Mouse (Mus musculus) embryonic stem cell, embryonic (primary cell): ENCODE data around the gene Mrpl19.

ENCODE experiments used
- CTCF ChIA-PET, 4 experiments: fragments of 300-600 bp in 2 of 4; fragments of 350-600 bp in 2 of 4; sonication (Branson Sonifier 250); formaldehyde crosslinking; loops; one replicate each; lab custom pipeline; 2022; ENCODE audit warnings: inconsistent platforms in 2 of 4; lab: Charles Lee
- POLR2A ChIA-PET, 4 experiments: fragments of 300-600 bp in 2 of 4; fragments of 350-600 bp in 2 of 4; sonication (Branson Sonifier 250); formaldehyde crosslinking; loops; one replicate each; lab custom pipeline; 2022; ENCODE audit warnings: antibody characterized with exemption in 4 of 4, inconsistent platforms in 1 of 4; lab: Charles Lee

Mrpl19 gene

DNA sequence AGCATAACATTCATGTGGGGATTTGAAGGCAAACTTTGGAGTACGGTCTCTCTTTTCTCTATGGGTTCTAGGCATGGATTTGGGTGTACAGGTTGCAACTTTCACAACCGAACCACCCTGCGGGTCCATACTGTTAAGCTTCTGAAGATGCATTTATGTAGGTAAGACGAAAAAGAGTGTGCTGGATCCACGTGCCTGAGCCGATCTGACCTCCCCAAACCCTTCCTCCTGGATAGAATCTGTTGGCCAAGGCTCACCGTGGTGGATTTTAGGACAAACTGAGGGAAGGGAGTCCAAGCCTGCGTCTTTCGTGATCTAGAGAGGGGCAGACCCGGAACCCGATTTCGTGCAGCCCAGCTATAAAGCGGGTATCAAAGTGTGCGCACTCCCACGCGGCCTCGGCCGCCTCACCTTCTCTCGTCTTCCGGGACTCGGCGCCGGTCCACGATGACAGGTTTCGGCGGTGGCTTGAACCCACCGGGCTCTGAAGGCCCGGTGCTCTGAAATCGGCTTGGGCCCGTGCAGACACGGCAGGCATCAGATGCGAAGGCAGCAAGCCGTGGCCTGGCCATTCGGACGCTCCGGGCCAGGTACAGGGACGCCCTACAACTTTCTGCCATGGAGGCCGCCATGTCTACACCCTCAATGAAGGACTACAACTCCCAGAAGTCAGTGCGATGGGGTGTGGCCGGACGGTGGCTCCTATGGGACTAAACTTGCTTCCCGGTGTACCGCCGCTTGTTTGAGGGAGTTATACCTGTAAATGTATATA, at the start of gene Mrpl19:
Gene Mrpl19 (minus strand): TSS at position 663 of the 772 bp plus-strand sequence.
- CTCF ChIA-PET = interaction anchor here in 1 of 4 experiments (0.9 to 1.3 kb wide), 3 partner anchors 9 to 153 kb away, joined by 3 to 4 read pairs (median 4); no protein-coding TSS in a partner anchor

DNA sequence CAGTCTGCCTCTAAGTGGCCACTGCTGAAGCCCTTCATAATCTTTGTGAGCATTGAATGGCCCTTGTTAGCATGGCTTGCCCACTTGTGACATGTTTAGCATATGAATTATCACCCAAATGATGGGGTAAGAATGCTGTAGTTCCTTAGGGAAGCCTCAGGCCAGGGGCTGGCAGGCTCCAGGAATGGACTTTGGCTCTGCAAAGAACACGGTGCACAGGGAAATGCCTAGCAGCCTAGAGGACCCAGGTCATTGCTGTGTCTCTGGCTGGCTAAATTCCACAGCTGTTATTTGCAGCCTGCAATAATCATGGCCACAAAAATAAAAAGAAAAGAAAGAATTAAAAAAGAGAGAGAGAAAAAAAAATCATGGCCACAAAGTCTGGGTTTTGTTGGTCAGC, 46.6 kb upstream of the Mrpl19 start:
- ChIA-PET POLR2A (interaction anchor here in 3 of 4 experiments (0.6 to 1.1 kb wide), 4 partner anchors 19 to 59 kb away, joined by 3 read pairs; no protein-coding TSS in a partner anchor), CTCF (interaction anchor here in 1 of 4 experiments (1.1 kb wide), 1 partner anchor 25 kb away, joined by 6 read pairs; no protein-coding TSS in a partner anchor)

More for the DNA sequence above, at the start of gene Mrpl19:
- POLR2A ChIA-PET = interaction anchor here in 2 of 4 experiments (0.5 to 1.1 kb wide), 4 partner anchors 9 to 452 kb away, joined by 3 to 5 read pairs (median 4); no protein-coding TSS in a partner anchor

DNA sequence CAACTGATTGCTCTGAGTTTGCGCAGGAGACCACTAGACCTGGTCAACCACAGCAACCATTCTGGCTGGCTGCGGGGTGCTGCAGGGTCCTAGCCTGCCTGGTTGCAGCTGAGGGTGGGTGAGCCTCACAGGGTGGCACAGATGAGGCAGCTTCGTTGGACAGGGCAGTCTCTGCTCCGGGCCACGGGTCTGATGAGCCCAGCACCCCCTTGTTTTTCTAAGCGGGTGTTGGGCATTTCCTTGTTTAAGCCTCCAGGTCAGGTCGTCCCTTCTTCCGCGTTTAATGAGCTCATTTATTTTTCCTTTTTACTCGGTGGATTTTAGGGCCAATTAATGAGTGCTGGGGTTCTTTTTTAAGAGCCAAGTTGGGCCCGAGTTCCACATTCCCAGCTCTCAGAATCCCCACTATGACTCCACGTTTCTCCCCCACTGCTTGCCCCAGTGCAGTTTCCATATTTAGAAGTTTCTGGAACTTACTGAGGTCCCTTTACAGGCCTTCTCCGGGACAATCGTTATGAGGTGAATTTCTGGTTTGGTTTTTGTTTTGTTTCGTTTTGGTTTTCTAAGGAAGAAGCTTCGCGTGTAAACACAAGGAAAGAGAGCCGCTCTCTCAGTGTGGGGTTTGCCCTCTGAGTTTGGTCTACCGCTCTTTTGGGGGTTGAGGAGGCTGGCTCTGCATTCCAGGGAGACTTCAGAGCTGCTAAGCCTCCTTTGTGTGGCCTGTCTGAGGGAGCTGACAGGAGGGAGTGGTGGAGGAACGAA, 24.5 kb upstream of the Mrpl19 start:
- CTCF ChIA-PET = interaction anchor here (0.6 to 1.4 kb wide), 7 partner anchors 14 to 129 kb away, joined by 3 to 6 read pairs (median 3); no protein-coding TSS in a partner anchor
- POLR2A ChIA-PET = interaction anchor here in 3 of 4 experiments (0.6 to 1.5 kb wide), 7 partner anchors 9 to 98 kb away, joined by 3 to 5 read pairs (median 3); partner anchors contain the start of gene Gcfc2 (in 1 of the 3)

DNA sequence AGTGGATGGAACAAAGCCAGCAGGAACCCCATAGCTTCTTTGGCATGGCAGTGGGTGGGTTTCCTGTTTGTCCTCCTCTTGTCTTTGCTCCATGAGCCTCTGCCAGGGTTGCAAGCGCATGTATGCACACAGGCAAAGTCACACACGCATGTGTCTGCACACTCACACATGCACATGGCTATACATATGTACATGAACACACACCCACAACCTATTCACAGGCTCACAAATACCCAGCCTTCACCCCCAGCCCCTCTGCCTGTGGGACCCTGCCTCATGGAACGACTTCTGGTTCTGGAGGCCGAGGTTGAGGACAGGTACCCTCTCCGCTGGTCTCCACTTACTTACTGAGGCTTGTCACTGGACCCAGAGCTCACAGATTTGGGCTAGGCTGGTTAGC, 22.6 kb upstream of the Mrpl19 start:
- ChIA-PET POLR2A (interaction anchor here in 2 of 4 experiments (0.6 to 2.0 kb wide), 4 partner anchors 16 to 745 kb away, joined by 3 to 8 read pairs (median 4); no protein-coding TSS in a partner anchor), CTCF (interaction anchor here in 3 of 4 experiments (0.9 to 4.9 kb wide), 6 partner anchors 12 to 904 kb away, joined by 3 to 29 read pairs (median 6); no protein-coding TSS in a partner anchor)

DNA sequence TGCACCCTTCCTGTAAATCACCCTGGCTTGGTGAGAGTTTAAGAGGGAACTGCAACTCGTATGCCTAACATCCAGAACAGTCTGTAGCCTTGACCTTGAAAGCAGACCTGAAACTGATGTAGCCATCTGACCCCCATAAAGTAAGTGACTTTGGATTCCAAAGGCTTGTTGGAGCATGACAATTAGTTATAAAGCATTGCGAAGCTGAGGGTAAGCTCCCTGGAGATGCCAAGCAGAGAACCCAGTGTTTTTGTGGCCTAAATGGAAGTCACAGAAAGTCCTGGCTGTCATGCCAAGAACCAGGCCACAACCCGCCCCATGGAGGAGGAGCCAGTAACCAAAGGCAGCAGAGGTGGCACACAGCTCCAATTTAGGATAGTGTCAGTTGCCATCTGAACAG, 21.8 kb upstream of the Mrpl19 start:
- CTCF ChIA-PET = interaction anchor here (0.6 to 4.9 kb wide), 33 partner anchors 11 to 1009 kb away, joined by 3 to 29 read pairs (median 4); partner anchors contain the start of gene Tacr1 (in 1 of the 4)
- POLR2A ChIA-PET = interaction anchor here in 3 of 4 experiments (0.5 to 2.0 kb wide), 10 partner anchors 17 to 720 kb away, joined by 3 to 8 read pairs (median 3); no protein-coding TSS in a partner anchor

DNA sequence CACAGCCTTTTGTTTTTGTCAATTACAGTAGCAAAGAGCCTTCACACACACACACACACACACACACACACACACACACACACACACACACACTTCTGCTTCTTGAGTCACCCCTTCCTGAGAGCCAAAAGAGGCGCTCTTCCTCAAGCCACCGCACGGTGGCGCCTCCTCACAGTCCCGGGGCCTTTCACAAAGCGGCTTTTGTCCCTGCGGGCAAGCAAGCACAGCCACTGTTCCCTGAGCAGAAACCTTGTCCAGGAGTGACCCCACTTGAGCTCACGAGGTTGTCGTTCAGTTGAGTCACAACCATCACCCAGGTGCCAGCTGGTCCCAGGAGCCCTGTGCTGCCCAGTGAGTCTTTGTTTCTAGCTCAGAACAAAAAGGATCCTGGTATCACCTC, 21.3 kb upstream of the Mrpl19 start:
- ChIA-PET POLR2A (interaction anchor here in 3 of 4 experiments (0.5 to 2.0 kb wide), 10 partner anchors 29 to 1515 kb away, joined by 3 to 8 read pairs (median 3); no protein-coding TSS in a partner anchor), CTCF (interaction anchor here (0.6 to 4.9 kb wide), 44 partner anchors 10 to 1828 kb away, joined by 3 to 29 read pairs (median 4); partner anchors contain the start of gene Tacr1 (in 1 of the 4))

DNA sequence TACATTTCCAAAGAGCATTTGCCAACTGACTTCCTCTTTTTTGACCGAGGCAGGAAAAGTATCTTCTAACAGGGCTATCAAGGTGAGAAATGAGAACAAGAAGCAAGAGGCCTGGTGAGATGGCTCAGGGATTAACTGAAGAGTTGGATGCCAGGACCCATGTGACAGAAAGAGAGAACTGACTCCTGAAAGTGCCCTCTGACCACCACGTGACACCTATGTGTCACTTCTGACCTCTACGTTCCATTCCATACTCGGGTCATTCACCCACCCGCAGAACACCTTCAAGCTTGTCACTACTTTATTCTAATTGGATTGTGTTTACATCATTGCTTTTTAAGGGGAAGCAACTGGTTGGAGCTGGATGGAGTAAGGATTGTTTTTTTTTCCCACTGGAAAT, 20.8 kb upstream of the Mrpl19 start:
- POLR2A ChIA-PET = interaction anchor here in 2 of 4 experiments (0.6 to 2.0 kb wide), 8 partner anchors 28 to 1515 kb away, joined by 3 to 8 read pairs (median 3); no protein-coding TSS in a partner anchor
- CTCF ChIA-PET = interaction anchor here (0.6 to 4.9 kb wide), 29 partner anchors 9 to 1828 kb away, joined by 3 to 29 read pairs (median 3); partner anchors contain the start of gene Tacr1 (in 1 of the 4)

DNA sequence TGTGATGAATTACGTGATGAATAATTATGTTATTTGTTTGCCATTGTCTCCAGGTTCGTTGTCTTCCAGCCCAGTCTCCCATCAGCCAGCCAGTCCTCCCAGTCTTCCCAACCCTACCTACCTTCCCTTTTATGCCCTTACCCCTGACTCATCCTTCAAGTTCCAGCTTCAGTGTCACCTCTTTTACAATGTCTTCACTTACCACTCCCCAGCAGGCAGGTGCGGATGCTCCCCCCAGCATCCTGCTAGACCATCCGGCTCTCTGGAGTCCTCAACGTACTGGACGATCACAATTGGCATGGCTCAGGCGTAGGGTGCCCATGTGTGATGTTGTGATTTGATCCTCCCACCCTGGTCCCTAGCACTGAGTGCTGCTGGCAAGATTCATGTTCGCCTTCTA, 20.4 kb upstream of the Mrpl19 start:
- CTCF ChIA-PET = interaction anchor here (0.6 to 4.9 kb wide), 22 partner anchors 9 to 1828 kb away, joined by 3 to 29 read pairs (median 3); partner anchors contain the start of gene Tacr1 (in 1 of the 4)
- POLR2A ChIA-PET = interaction anchor here in 2 of 4 experiments (1.2 to 1.3 kb wide), 2 partner anchors 28 to 56 kb away, joined by 3 to 4 read pairs; no protein-coding TSS in a partner anchor

DNA sequence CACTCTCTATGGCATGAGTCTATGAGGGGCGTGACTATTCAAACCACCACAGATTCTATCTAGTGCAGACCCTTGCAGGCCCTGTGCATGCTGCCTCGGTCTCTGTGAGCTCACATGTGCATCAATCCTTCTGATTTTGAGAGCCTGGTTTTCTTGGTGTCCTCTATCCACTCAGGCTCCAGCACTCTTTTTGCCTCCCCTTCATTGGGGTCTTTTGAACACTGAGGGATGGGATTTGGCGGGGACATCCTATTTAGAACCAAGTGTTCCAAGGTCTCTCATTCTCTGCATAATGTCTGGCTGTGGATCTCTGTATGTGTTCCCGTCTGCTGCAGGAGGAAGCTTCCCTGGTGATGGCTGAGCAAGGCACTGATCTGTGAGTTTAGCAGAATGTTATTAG, 13.5 kb upstream of the Mrpl19 start:
- ChIA-PET POLR2A (no interaction called here), CTCF (no interaction called here)

DNA sequence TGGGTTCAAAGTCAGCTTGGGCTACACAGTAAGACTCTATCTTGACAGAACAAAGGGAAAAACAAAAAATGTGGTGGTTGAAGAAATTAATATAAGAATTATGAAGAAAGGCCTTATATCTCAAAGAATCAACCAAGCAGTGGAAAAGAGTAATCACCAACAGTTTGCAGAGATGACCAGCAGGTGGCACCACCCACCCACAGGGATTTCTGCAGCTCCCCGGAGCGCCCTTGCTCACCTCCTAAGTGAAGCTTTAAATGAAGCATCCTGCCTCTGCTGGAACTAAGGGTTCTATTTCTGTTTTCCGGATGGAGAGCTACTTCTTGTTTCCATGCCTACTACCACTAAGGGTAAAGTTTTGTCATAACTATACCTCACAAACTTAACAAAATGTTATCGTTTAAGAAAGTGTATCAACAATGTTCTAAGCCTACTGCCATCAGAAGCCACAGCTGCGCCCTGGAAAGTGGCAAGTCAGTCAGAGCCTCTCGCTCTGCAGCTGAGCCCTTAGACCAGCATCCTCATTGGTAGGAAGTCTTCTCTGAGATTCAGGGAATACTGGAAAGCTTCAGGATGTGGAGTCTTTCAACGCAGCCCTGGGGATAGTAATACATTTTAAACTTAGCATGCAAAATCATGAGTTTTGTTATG, 10.3 kb upstream of the Mrpl19 start:
- POLR2A ChIA-PET = interaction anchor here in 1 of 4 experiments (1.1 kb wide), 1 partner anchor 134 kb away, joined by 3 read pairs; no protein-coding TSS in a partner anchor
- CTCF ChIA-PET = interaction anchor here (0.5 to 1.4 kb wide), 30 partner anchors 9 to 453 kb away, joined by 3 to 34 read pairs (median 4); partner anchors contain the start of gene Tacr1 (in 2 of the 4)

DNA sequence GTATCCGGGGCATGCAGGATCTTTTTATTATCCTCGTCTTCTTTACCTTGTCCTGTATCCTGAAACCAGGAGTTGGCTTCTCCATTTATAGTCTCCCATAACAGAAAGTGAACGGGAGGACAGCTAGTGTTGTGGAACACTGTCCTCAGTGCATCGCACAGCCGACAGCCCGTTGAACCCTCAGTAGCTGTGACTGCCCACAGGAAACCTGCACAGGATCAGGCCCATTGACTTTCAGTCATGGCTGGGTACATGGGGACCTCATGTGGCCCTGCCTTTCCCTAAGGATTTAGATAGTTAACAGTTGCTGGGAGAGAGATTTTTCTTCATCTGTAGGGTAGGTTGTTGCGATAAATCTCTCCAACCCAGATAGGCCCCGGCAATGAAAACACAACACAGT, 6.8 kb upstream of the Mrpl19 start:
- CTCF ChIA-PET = interaction anchor here in 1 of 4 experiments (1.6 kb wide), 1 partner anchor 146 kb away, joined by 3 read pairs; no protein-coding TSS in a partner anchor

DNA sequence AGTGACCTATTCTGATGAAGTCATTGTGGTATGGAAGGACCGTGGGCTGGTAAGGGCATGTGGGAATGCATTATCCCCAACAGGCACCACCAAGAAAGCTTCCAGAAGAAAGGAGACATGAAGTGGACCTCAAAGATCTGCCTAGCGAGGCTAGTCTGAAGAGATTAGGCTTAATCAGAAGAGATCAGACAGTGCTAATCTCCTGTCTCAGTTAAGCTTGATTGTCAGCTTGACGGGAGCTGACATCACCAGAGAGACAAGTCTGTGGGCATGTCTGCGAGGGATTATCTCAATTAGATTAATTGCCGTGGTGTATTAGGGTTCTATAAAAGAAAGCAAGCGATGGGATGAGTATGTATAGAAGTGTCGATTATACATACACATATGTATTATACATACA, 5.4 kb upstream of the Mrpl19 start:
- ChIA-PET POLR2A (interaction anchor here in 1 of 4 experiments (1.0 kb wide), 1 partner anchor 10 kb away, joined by 3 read pairs; no protein-coding TSS in a partner anchor), CTCF (no interaction called here)

More for the DNA sequence above, 6.8 kb upstream of the Mrpl19 start:
- POLR2A ChIA-PET = interaction anchor here in 2 of 4 experiments (0.7 to 1.1 kb wide), 3 partner anchors 19 to 731 kb away, joined by 3 read pairs; no protein-coding TSS in a partner anchor

DNA sequence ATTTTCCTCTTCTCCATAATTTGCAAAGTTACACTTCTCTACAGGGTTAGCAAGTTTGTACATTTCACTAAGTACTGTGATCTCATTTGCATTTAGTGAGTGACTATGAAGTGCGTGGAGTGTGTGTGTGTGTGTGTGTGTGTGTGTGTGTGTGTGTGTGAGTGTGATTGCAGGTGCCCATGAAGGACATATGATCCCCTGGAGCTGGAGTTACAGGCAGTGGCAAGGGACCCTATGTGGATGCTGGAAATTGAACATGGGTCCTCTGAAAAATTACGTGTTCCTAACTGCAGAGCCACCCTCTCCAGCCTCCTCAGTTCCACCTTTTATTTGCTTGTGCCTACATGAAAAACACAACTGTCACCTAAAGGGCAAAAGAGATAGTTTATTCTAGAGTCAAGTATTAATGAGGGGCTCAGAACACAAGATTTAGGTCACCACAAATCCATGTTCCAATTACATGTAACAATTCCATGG, 348 bp upstream of the Mrpl19 start:
- CTCF ChIA-PET = no interaction called here

DNA sequence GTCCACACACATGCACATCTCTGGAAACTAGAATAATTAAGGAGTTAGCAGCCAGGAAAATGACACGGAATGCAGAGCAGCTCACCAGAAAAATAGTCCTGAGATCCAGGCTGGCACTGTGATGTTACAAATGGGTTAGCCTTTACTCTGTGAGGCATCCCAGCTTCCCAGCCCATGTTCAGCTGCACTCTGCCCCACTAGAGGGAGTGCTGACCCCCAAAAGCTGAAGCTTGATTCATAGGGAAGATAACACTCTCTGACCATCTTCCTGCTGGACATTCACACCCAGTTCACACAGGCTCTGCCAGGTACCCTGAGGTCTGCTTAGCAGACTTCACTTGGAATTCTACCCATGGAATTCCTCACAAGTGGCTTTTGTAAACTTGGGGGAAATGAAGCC, 5.5 kb downstream of the Mrpl19 start:
- POLR2A ChIA-PET = interaction anchor here in 2 of 4 experiments (0.8 to 1.8 kb wide), 6 partner anchors 11 to 50 kb away, joined by 3 to 7 read pairs (median 3); partner anchors contain the start of gene Gcfc2 (in 1 of the 2)
- CTCF ChIA-PET = interaction anchor here in 3 of 4 experiments (0.6 to 1.5 kb wide), 4 partner anchors 14 to 443 kb away, joined by 3 to 4 read pairs (median 4); partner anchors contain the start of gene Tacr1 (in 1 of the 3)

More for the DNA sequence above, 348 bp upstream of the Mrpl19 start:
- POLR2A ChIA-PET = interaction anchor here in 1 of 4 experiments (0.5 kb wide), 1 partner anchor 91 kb away, joined by 3 read pairs; no protein-coding TSS in a partner anchor

DNA sequence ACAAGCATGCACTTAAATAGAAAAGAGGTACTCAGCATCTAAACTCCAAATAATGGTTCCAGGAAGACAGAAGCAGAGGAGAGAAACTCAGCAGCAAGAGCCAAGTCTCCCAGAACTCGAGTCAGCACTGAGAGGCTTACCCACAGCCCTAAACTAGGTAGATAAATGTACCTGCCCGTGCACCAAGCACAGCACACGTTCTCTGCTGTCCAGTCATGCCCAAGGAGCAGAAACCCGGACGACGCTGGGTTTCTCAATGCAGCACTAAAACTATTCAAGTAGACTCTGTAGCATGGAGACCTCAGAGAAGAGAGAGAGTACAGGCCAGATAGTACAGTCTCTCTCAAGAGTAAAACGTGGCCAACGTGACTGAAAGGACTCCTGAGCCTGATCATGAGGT, 5.9 kb downstream of the Mrpl19 start:
- CTCF ChIA-PET = interaction anchor here in 3 of 4 experiments (0.6 to 1.5 kb wide), 4 partner anchors 14 to 443 kb away, joined by 3 to 4 read pairs (median 4); partner anchors contain the start of gene Tacr1 (in 1 of the 3)
- POLR2A ChIA-PET = interaction anchor here in 1 of 4 experiments (0.9 kb wide), 1 partner anchor 10 kb away, joined by 3 read pairs; no protein-coding TSS in a partner anchor

DNA sequence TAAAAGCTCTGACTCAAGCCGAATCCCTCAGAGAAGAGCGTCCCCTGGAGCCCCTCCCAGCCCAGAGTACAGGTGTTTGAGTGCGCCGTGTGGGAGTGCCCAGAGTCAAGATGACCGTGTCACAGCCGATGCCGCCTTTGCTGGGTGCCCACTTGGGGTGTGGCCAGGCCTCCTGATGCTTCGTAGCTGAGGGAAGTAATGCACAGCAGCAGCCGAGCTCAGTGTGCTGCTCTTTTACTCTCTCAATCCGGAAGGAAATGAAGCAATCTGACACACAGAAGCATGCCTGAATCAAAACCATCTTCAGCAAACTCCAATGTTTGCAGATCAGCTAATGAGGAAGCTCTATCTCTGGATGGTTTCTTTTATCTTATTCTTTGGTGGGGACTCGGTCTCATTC, 7.8 kb downstream of the Mrpl19 start:
- ChIA-PET CTCF (interaction anchor here in 3 of 4 experiments (0.7 to 1.2 kb wide), 4 partner anchors 18 to 1729 kb away, joined by 3 to 4 read pairs (median 4); no protein-coding TSS in a partner anchor), POLR2A (interaction anchor here in 2 of 4 experiments (0.6 to 1.5 kb wide), 8 partner anchors 8 to 1232 kb away, joined by 3 to 7 read pairs (median 4); no protein-coding TSS in a partner anchor)
